Mouse (Mus musculus) embryonic facial prominence, embryonic 14.5 days (tissue): Measurements from ENCODE around the gene Nrxn3. TPM values are rescaled to one million over a fixed set of nuclear protein-coding genes. Genes with fewer than 3 reads are reported as not detected.

ENCODE experiments used
- ATAC-seq: fragments of 200-750 bp; cut with Nextera tagmentation; 2 replicates; pipeline ENCODE4 v1.8.0; 2017; ENCODE audit warnings: low read depth, moderate number of reproducible peaks, moderate TSS enrichment
- DNase-seq: peaks from one replicate; pipeline ENCODE4 v3.0.0-alpha.2; 2015; ENCODE audit warnings: low spot score
- H3K27ac ChIP-seq: fragments of 300-500 bp; sonication (generic); replicated peaks from 2 replicates; pipeline ENCODE4 v1.5.1; 2014; ENCODE audit warnings: low read depth, mild to moderate bottlenecking, low read length, moderate library complexity
- H3K27me3 ChIP-seq: fragments of 300-500 bp; sonication (generic); replicated peaks from 2 replicates; pipeline ENCODE4 v1.6.1; 2014; ENCODE audit warnings: low read length; ENCODE audit not compliant: control insufficient read depth, insufficient read depth
- H3K36me3 ChIP-seq: fragments of 300-500 bp; sonication (generic); 2 replicates; pipeline ENCODE4 v1.6.1; 2014; ENCODE audit warnings: low read length, mixed read lengths; ENCODE audit not compliant: control insufficient read depth, insufficient read depth
- H3K4me1 ChIP-seq: fragments of 300-500 bp; sonication (generic); 2 replicates; pipeline ENCODE4 v1.6.1; 2014; ENCODE audit warnings: antibody characterized with exemption, low read length; ENCODE audit not compliant: control insufficient read depth, insufficient read depth
- H3K4me2 ChIP-seq: fragments of 300-500 bp; sonication (generic); 2 replicates; pipeline ENCODE4 v1.6.1; 2014; ENCODE audit warnings: low read depth, mild to moderate bottlenecking, low read length, moderate library complexity, mixed read lengths
- H3K4me3 ChIP-seq: fragments of 300-500 bp; sonication (generic); 2 replicates; pipeline ENCODE4 v1.5.1; 2014; ENCODE audit warnings: low read depth, mild to moderate bottlenecking, low read length
- H3K9ac ChIP-seq: fragments of 300-500 bp; sonication (generic); 2 replicates; pipeline ENCODE4 v1.6.1; 2014; ENCODE audit warnings: low read depth, mild to moderate bottlenecking, low read length, moderate library complexity, mixed read lengths
- H3K9me3 ChIP-seq: fragments of 300-500 bp; sonication (generic); 2 replicates; pipeline ENCODE4 v1.6.1; 2016; ENCODE audit warnings: low read length; ENCODE audit not compliant: control insufficient read depth
- WGBS: fragments of 180-500 bp; shearing (Covaris S2); extraction: QIAGEN DNeasy Blood & Tissue Kit; methylation state at CpG from one replicate; pipeline ENCODE4 v1.1.7; 2014; 5-methylcytosine and 5-hydroxymethylcytosine counted together
- polyA plus RNA-seq: library from polyadenylated mRNA; unstranded; fragments of >200 nt; fragmentation: Nextera tagmentation; extraction: Ambion mirVana; gene quantifications from 2 replicates; pipeline ENCODE4 v1.2.1, GENCODE M21; 2014

Nrxn3 gene
- polyA plus RNA-seq, 1 experiment from 2014 or later: 2.6 TPM

- no peak for ATAC-seq
- H3K9me3 ChIP-seq: no peaks in the 10 kb centered on the region
These were observed 243.7 kb downstream of the Nrxn3 start for GRCm38 (mm10) chr12:88966329-88966728.

GRCm38 (mm10) chr12:88976621-88977020, 253.9 kb downstream of the Nrxn3 start:
- DNase-seq: no peak
- no peak overlapping the region for H3K9ac ChIP-seq
- WGBS: 79% methylated on average over 2 of the region's 2 CpGs

More at GRCm38 (mm10) chr12:88966329-88966728, 243.7 kb downstream of the Nrxn3 start:
- Histone ChIP-seq H3K27me3 (no peaks in the 10 kb centered on the region), H3K4me3 (no peak overlapping the region), H3K9ac (no peak overlapping the region), H3K4me1 (no peaks in the 10 kb centered on the region), H3K4me2 (no peak overlapping the region), H3K27ac (no peak overlapping the region), H3K36me3 (no peaks in the 10 kb centered on the region)
- no peak for DNase-seq
- WGBS: 78% methylated on average over 4 of the region's 4 CpGs

GRCm38 (mm10) chr12:88983688-88984330, 261.1 kb downstream of the Nrxn3 start:
- no peaks in the 10 kb centered on the region for H3K36me3 ChIP-seq
- no peaks in the 10 kb centered on the region for H3K9me3 ChIP-seq
- no peaks in the 10 kb centered on the region for H3K4me1 ChIP-seq
- ATAC-seq (peak; percentile 50), DNase-seq (peak; percentile 2)
- no peak overlapping the region for H3K27ac ChIP-seq
- 34% methylated on average over 10 of the region's 10 CpGs for WGBS
- no peak overlapping the region for H3K4me2 ChIP-seq
- H3K27me3 ChIP-seq: no peaks in the 10 kb centered on the region
- no peak overlapping the region for H3K4me3 ChIP-seq
- no peak overlapping the region for H3K9ac ChIP-seq

More at GRCm38 (mm10) chr12:88976621-88977020, 253.9 kb downstream of the Nrxn3 start:
- H3K9me3 ChIP-seq: no peaks in the 10 kb centered on the region
- H3K27ac ChIP-seq: no peak overlapping the region
- ATAC-seq: no peak
- H3K4me3 ChIP-seq: no peak overlapping the region
- no peaks in the 10 kb centered on the region for H3K27me3 ChIP-seq
- no peaks in the 10 kb centered on the region for H3K4me1 ChIP-seq
- H3K36me3 ChIP-seq: no peaks in the 10 kb centered on the region
- no peak overlapping the region for H3K4me2 ChIP-seq

- DNase-seq: no peak
- H3K27ac ChIP-seq: no peak overlapping the region
These were observed 261.7 kb downstream of the Nrxn3 start for GRCm38 (mm10) chr12:88984375-88984774.

GRCm38 (mm10) chr12:88984804-88985203, 262.1 kb downstream of the Nrxn3 start:
- no peak overlapping the region for H3K27ac ChIP-seq
- no peak overlapping the region for H3K4me3 ChIP-seq
- H3K4me1 ChIP-seq: no peaks in the 10 kb centered on the region
- no peak overlapping the region for H3K4me2 ChIP-seq
- ATAC-seq (no peak), DNase-seq (no peak)
- WGBS: 26% methylated on average over 5 of the region's 5 CpGs
- no peak overlapping the region for H3K9ac ChIP-seq
- no peaks in the 10 kb centered on the region for H3K9me3 ChIP-seq
- no peaks in the 10 kb centered on the region for H3K36me3 ChIP-seq
- H3K27me3 ChIP-seq: no peaks in the 10 kb centered on the region

More at GRCm38 (mm10) chr12:88984375-88984774, 261.7 kb downstream of the Nrxn3 start:
- Histone ChIP-seq H3K4me1 (no peaks in the 10 kb centered on the region), H3K9me3 (no peaks in the 10 kb centered on the region), H3K36me3 (no peaks in the 10 kb centered on the region), H3K27me3 (no peaks in the 10 kb centered on the region), H3K4me3 (no peak overlapping the region), H3K9ac (no peak overlapping the region), H3K4me2 (no peak overlapping the region)
- 14% methylated on average over 8 of the region's 8 CpGs for WGBS
- ATAC-seq: no peak

GRCm38 (mm10) chr12:88987046-88987445, 264.4 kb downstream of the Nrxn3 start:
- 42% methylated on average over 4 of the region's 4 CpGs for WGBS

GRCm38 (mm10) chr12:88990753-88991152, 268.1 kb downstream of the Nrxn3 start:
- no peak for ATAC-seq

More at GRCm38 (mm10) chr12:88987046-88987445, 264.4 kb downstream of the Nrxn3 start:
- Histone ChIP-seq H3K36me3 (no peaks in the 10 kb centered on the region), H3K9ac (no peak overlapping the region), H3K27me3 (no peaks in the 10 kb centered on the region), H3K4me1 (no peaks in the 10 kb centered on the region), H3K9me3 (no peaks in the 10 kb centered on the region), H3K27ac (no peak overlapping the region), H3K4me3 (no peak overlapping the region), H3K4me2 (no peak overlapping the region)
- no peak for ATAC-seq
- no peak for DNase-seq

GRCm38 (mm10) chr12:88992141-88992540, 269.5 kb downstream of the Nrxn3 start:
- ATAC-seq (peak; percentile 41; the same call in 1 of the 2 replicates), DNase-seq (peak; percentile 53)
- Histone ChIP-seq H3K27me3 (no peaks in the 10 kb centered on the region), H3K4me1 (no peaks in the 10 kb centered on the region), H3K4me3 (no peak overlapping the region), H3K4me2 (no peak overlapping the region), H3K9ac (no peak overlapping the region), H3K36me3 (no peaks in the 10 kb centered on the region), H3K9me3 (no peaks in the 10 kb centered on the region), H3K27ac (no peak overlapping the region)
- WGBS: 2% methylated on average over 2 of the region's 2 CpGs

More at GRCm38 (mm10) chr12:88990753-88991152, 268.1 kb downstream of the Nrxn3 start:
- Histone ChIP-seq H3K36me3 (no peaks in the 10 kb centered on the region), H3K27ac (no peak overlapping the region), H3K9ac (no peak overlapping the region), H3K4me3 (no peak overlapping the region), H3K4me1 (no peaks in the 10 kb centered on the region), H3K4me2 (no peak overlapping the region), H3K9me3 (no peaks in the 10 kb centered on the region), H3K27me3 (no peaks in the 10 kb centered on the region)
- WGBS: 79% methylated on average over 5 of the region's 5 CpGs
- DNase-seq: no peak

- DNase-seq (no peak), ATAC-seq (no peak)
- Histone ChIP-seq H3K27me3 (no peaks in the 10 kb centered on the region), H3K4me2 (no peak overlapping the region), H3K9me3 (no peaks in the 10 kb centered on the region), H3K4me3 (no peak overlapping the region), H3K9ac (no peak overlapping the region), H3K4me1 (no peaks in the 10 kb centered on the region), H3K27ac (no peak overlapping the region), H3K36me3 (no peaks in the 10 kb centered on the region)
- 84% methylated on average over 4 of the region's 4 CpGs for WGBS
These were observed 271.1 kb downstream of the Nrxn3 start for GRCm38 (mm10) chr12:88993788-88994187.
